Mouse (Mus musculus) heart, postnatal 0 days (tissue): ENCODE measurements around the gene Ttc38.

Experiments used
- CTCF ChIP-seq: IDR thresholded peaks from 2 replicates; pipeline ENCODE4 v1.5.1; 2016; ENCODE audit warnings: antibody characterized with exemption, control low read depth, low read depth
- EP300 ChIP-seq: IDR thresholded peaks from 2 replicates; pipeline ENCODE4 v1.6.1; 2016; ENCODE audit warnings: antibody characterized with exemption, low read depth

- TF ChIP-seq EP300 = no peak
- no peak for TF ChIP-seq CTCF
These were observed 27.5 kb downstream of the Ttc38 start, which contains the start of gene Gtse1 for GRCm38 (mm10) chr15:85859490-85860031.
